Mouse (Mus musculus) lung, embryonic 14.5 days (tissue): ENCODE results near the gene Cldn1. TPM values are rescaled to one million over a fixed set of nuclear protein-coding genes. Genes with fewer than 3 reads are reported as not detected.
A peak's percentile ranks its signal among the peaks of the same experiment; 100 is the strongest.

Experiments
- ATAC-seq: fragments of 200-750 bp; cut with Nextera tagmentation; 2 replicates; pipeline ENCODE4 v1.8.0; 2017; ENCODE audit warnings: mild to moderate bottlenecking, moderate TSS enrichment, moderate library complexity; ENCODE audit not compliant: insufficient read depth
- DNase-seq: peaks from one replicate; pipeline ENCODE4 v3.0.0-alpha.2; 2015
- H3K27ac ChIP-seq: fragments of 300-500 bp; sonication (generic); 2 replicates; pipeline ENCODE4 v1.5.1; 2014; ENCODE audit warnings: low read depth, mild to moderate bottlenecking, moderate library complexity
- H3K27me3 ChIP-seq: fragments of 300-500 bp; sonication (generic); 2 replicates; pipeline ENCODE4 v1.6.1; 2014; ENCODE audit warnings: low read length, control low read depth; ENCODE audit not compliant: insufficient read depth
- H3K36me3 ChIP-seq: fragments of 300-500 bp; sonication (generic); 2 replicates; pipeline ENCODE4 v1.6.1; 2014; ENCODE audit warnings: control low read depth; ENCODE audit not compliant: insufficient read depth
- H3K4me1 ChIP-seq: fragments of 300-500 bp; sonication (generic); 2 replicates; pipeline ENCODE4 v1.6.1; 2014; ENCODE audit warnings: antibody characterized with exemption, control low read depth; ENCODE audit not compliant: insufficient read depth
- H3K4me2 ChIP-seq: fragments of 300-500 bp; sonication (generic); 2 replicates; pipeline ENCODE4 v1.6.1; 2014; ENCODE audit warnings: mild to moderate bottlenecking
- H3K4me3 ChIP-seq: fragments of 300-500 bp; sonication (generic); 2 replicates; pipeline ENCODE4 v1.5.1; 2014; ENCODE audit warnings: low read depth, low read length
- H3K9ac ChIP-seq: fragments of 300-500 bp; sonication (generic); 2 replicates; pipeline ENCODE4 v1.6.1; 2014
- H3K9me3 ChIP-seq: fragments of 300-500 bp; sonication (generic); 2 replicates; pipeline ENCODE4 v1.6.1; 2016; ENCODE audit warnings: low read depth, low read length, control low read depth
- CTCF ChIP-seq: IDR thresholded peaks from 2 replicates; pipeline ENCODE4 v1.5.1; 2016; ENCODE audit warnings: antibody characterized with exemption, low read depth
- WGBS: fragments of 180-500 bp; shearing (Covaris S2); extraction: QIAGEN DNeasy Blood & Tissue Kit; methylation state at CpG from one replicate; pipeline ENCODE4 v1.1.7; 2014; 5-methylcytosine and 5-hydroxymethylcytosine counted together
- polyA plus RNA-seq: library from polyadenylated mRNA; unstranded; fragments of >200 nt; fragmentation: Nextera tagmentation; extraction: Ambion mirVana; gene quantifications from 2 replicates; pipeline ENCODE4 v1.2.1, GENCODE M21; 2014

The Cldn1 gene
- 10.6 and 12.2 TPM in 2 replicates for polyA plus RNA-seq

- Histone ChIP-seq H3K4me2 (peak within 1 kb of the TSS; percentile 73), H3K4me1 (no peaks in the 10 kb centered on the region), H3K4me3 (peak within 1 kb of the TSS; percentile 43), H3K27me3 (no peaks in the 10 kb centered on the region), H3K36me3 (no peaks in the 10 kb centered on the region), H3K9ac (peak within 1 kb of the TSS; percentile 43), H3K27ac (no peak within 1 kb of the TSS), H3K9me3 (no peaks in the 10 kb centered on the region)
- peak; percentile 97 for TF ChIP-seq CTCF
- 2% methylated on average over 33 of the region's 33 CpGs for WGBS
- DNase-seq (peak; percentile 94), ATAC-seq (peak; percentile 92)
Observed at GRCm38 (mm10) chr16:26371325-26372053, at the start of gene Cldn1. TSS of gene Cldn1 (minus strand) at chr16:26371841.

- 80% methylated on average over 3 of the region's 3 CpGs for WGBS
- Histone ChIP-seq H3K9me3 (no peaks in the 10 kb centered on the region), H3K4me1 (no peaks in the 10 kb centered on the region), H3K27ac (no peak overlapping the region), H3K4me3 (no peak overlapping the region), H3K27me3 (no peaks in the 10 kb centered on the region), H3K9ac (no peak overlapping the region), H3K36me3 (no peaks in the 10 kb centered on the region), H3K4me2 (no peak overlapping the region)
- no peak for TF ChIP-seq CTCF
- DNase-seq (no peak), ATAC-seq (no peak)
Observed at GRCm38 (mm10) chr16:26418616-26419015, 47.0 kb upstream of the Cldn1 start.

- no peaks in the 10 kb centered on the region for H3K36me3 ChIP-seq
- no peak overlapping the region for H3K4me3 ChIP-seq
- 33% methylated on average over 1 of the region's 1 CpGs for WGBS
- no peaks in the 10 kb centered on the region for H3K9me3 ChIP-seq
- ATAC-seq = no peak
- H3K4me2 ChIP-seq = no peak overlapping the region
- H3K9ac ChIP-seq = no peak overlapping the region
- no peak overlapping the region for H3K27ac ChIP-seq
- DNase-seq = no peak
- no peaks in the 10 kb centered on the region for H3K4me1 ChIP-seq
- TF ChIP-seq CTCF = no peak
- no peaks in the 10 kb centered on the region for H3K27me3 ChIP-seq
Observed at GRCm38 (mm10) chr16:26404070-26404469, 32.4 kb upstream of the Cldn1 start.

GRCm38 (mm10) chr16:26400971-26401370 lies 29.3 kb upstream of the Cldn1 start:
- Histone ChIP-seq H3K9me3 (no peaks in the 10 kb centered on the region), H3K4me3 (no peak overlapping the region), H3K9ac (no peak overlapping the region), H3K4me1 (no peaks in the 10 kb centered on the region), H3K4me2 (no peak overlapping the region), H3K27me3 (no peaks in the 10 kb centered on the region), H3K36me3 (no peaks in the 10 kb centered on the region), H3K27ac (no peak overlapping the region)
- ATAC-seq (no peak), DNase-seq (peak; percentile 8)
- WGBS = 39% methylated on average over 3 of the region's 3 CpGs
- TF ChIP-seq CTCF = no peak

- Histone ChIP-seq H3K4me3 (no peak overlapping the region), H3K36me3 (no peaks in the 10 kb centered on the region), H3K4me1 (no peaks in the 10 kb centered on the region), H3K4me2 (no peak overlapping the region), H3K27me3 (no peaks in the 10 kb centered on the region), H3K9ac (no peak overlapping the region), H3K9me3 (no peaks in the 10 kb centered on the region), H3K27ac (no peak overlapping the region)
- DNase-seq = no peak
- WGBS = 71% methylated on average over 4 of the region's 4 CpGs
- ATAC-seq = no peak
- TF ChIP-seq CTCF = no peak
Observed at GRCm38 (mm10) chr16:26400549-26400948, 28.9 kb upstream of the Cldn1 start.

GRCm38 (mm10) chr16:26390936-26391335 lies 19.3 kb upstream of the Cldn1 start:
- Histone ChIP-seq H3K4me2 (no peak overlapping the region), H3K4me1 (no peaks in the 10 kb centered on the region), H3K4me3 (no peak overlapping the region), H3K9me3 (no peaks in the 10 kb centered on the region), H3K27ac (no peak overlapping the region), H3K36me3 (no peaks in the 10 kb centered on the region), H3K9ac (no peak overlapping the region), H3K27me3 (no peaks in the 10 kb centered on the region)
- DNase-seq (peak; percentile 51), ATAC-seq (no peak)
- TF ChIP-seq CTCF = no peak
- 73% methylated on average over 4 of the region's 4 CpGs for WGBS

- Histone ChIP-seq H3K4me1 (no peaks in the 10 kb centered on the region), H3K27ac (no peak overlapping the region), H3K4me2 (no peak overlapping the region), H3K4me3 (no peak overlapping the region), H3K9ac (no peak overlapping the region), H3K9me3 (no peaks in the 10 kb centered on the region), H3K27me3 (no peaks in the 10 kb centered on the region), H3K36me3 (no peaks in the 10 kb centered on the region)
- TF ChIP-seq CTCF = no peak
- no peak for DNase-seq
- 68% methylated on average over 2 of the region's 2 CpGs for WGBS
- ATAC-seq = no peak
Observed at GRCm38 (mm10) chr16:26386159-26386558, 14.5 kb upstream of the Cldn1 start.
